Mouse (Mus musculus) intestine, postnatal 0 days (tissue): ENCODE measurements around the gene Ccdc107. TPM values are rescaled to one million over a fixed set of nuclear protein-coding genes. Genes with fewer than 3 reads are reported as not detected.

Source experiments
- ATAC-seq: fragments of 200-750 bp; cut with Nextera tagmentation; 2 replicates; pipeline ENCODE4 v1.8.0; 2017; ENCODE audit warnings: mild to moderate bottlenecking, moderate TSS enrichment, moderate library complexity
- H3K27ac ChIP-seq: fragments of 300-500 bp; sonication (generic); 2 replicates; pipeline ENCODE4 v1.5.1; 2014; ENCODE audit warnings: mild to moderate bottlenecking, low read depth, low read length, moderate library complexity
- H3K27me3 ChIP-seq: fragments of 300-500 bp; sonication (generic); replicated peaks from 2 replicates; pipeline ENCODE4 v1.6.1; 2014; ENCODE audit warnings: low read length, mixed read lengths; ENCODE audit not compliant: control insufficient read depth, insufficient read depth
- H3K36me3 ChIP-seq: fragments of 300-500 bp; sonication (generic); 2 replicates; pipeline ENCODE4 v1.6.1; 2014; ENCODE audit warnings: mild to moderate bottlenecking, moderate library complexity; ENCODE audit not compliant: control insufficient read depth, insufficient read depth
- H3K4me1 ChIP-seq: fragments of 300-500 bp; sonication (generic); replicated peaks from 2 replicates; pipeline ENCODE4 v1.6.1; 2014; ENCODE audit warnings: antibody characterized with exemption, low read length, mixed read lengths; ENCODE audit not compliant: control insufficient read depth, insufficient read depth
- H3K4me2 ChIP-seq: fragments of 300-500 bp; sonication (generic); replicated peaks from 2 replicates; pipeline ENCODE4 v1.6.1; 2014; ENCODE audit warnings: low read depth, mild to moderate bottlenecking, moderate library complexity
- H3K4me3 ChIP-seq: fragments of 300-500 bp; sonication (generic); 2 replicates; pipeline ENCODE4 v1.5.1; 2014; ENCODE audit warnings: low read depth, low read length
- H3K9ac ChIP-seq: fragments of 300-500 bp; sonication (generic); 2 replicates; pipeline ENCODE4 v1.6.1; 2014; ENCODE audit warnings: mild to moderate bottlenecking, low read depth, low read length
- H3K9me3 ChIP-seq: fragments of 300-500 bp; sonication (generic); 2 replicates; pipeline ENCODE4 v1.6.1; 2016; ENCODE audit warnings: mixed run types; ENCODE audit not compliant: control insufficient read depth
- CTCF ChIP-seq: sonication (generic); IDR thresholded peaks from 2 replicates; pipeline ENCODE4 v1.5.1; 2016; ENCODE audit warnings: low read depth, mild to moderate bottlenecking, control low read depth, antibody characterized with exemption, moderate library complexity
- whole genome bisulfite sequencing: fragments of 180-500 bp; shearing (Covaris S2); extraction: QIAGEN DNeasy Blood & Tissue Kit; methylation state at CpG from one replicate; pipeline ENCODE4 v1.1.7; 2014; 5-methylcytosine and 5-hydroxymethylcytosine counted together
- polyA plus RNA-seq: library from polyadenylated mRNA; unstranded; fragments of >200 nt; fragmentation: Nextera tagmentation; extraction: Ambion mirVana; gene quantifications from 2 replicates; pipeline ENCODE4 v1.2.1, GENCODE M21; 2015

Gene Ccdc107
- polyA plus RNA-seq, 1 experiment from 2014 or later: 79.8 TPM

GRCm38 (mm10) chr4:43470301-43470700, 22.4 kb upstream of the Ccdc107 start:
- Histone ChIP-seq H3K4me1 (no peaks in the 10 kb centered on the region), H3K36me3 (no peaks in the 10 kb centered on the region), H3K4me2 (no peak overlapping the region), H3K9ac (no peak overlapping the region), H3K4me3 (no peak overlapping the region), H3K27ac (no peak overlapping the region), H3K9me3 (no peaks in the 10 kb centered on the region), H3K27me3 (no peaks in the 10 kb centered on the region)
- WGBS: 91% methylated on average over 10 of the region's 10 CpGs
- TF ChIP-seq CTCF: no peak
- ATAC-seq: no peak

- Histone ChIP-seq H3K36me3 (no peaks in the 10 kb centered on the region), H3K27ac (no peak overlapping the region), H3K4me1 (peaks cover 3% of the 10 kb centered on the region; the same call in 1 of the 2 replicates), H3K4me2 (no peak overlapping the region), H3K9ac (no peak overlapping the region), H3K27me3 (no peaks in the 10 kb centered on the region), H3K4me3 (no peak overlapping the region), H3K9me3 (no peaks in the 10 kb centered on the region)
- no peak for ATAC-seq
- 74% methylated on average over 1 of the region's 1 CpGs for WGBS
- no peak for TF ChIP-seq CTCF
Observed at GRCm38 (mm10) chr4:43473636-43474035, 19.1 kb upstream of the Ccdc107 start.

GRCm38 (mm10) chr4:43476604-43477003, 16.1 kb upstream of the Ccdc107 start:
- 85% methylated on average over 6 of the region's 6 CpGs for WGBS
- Histone ChIP-seq H3K4me2 (no peak overlapping the region), H3K27ac (no peak overlapping the region), H3K4me1 (peaks cover 3% of the 10 kb centered on the region; the same call in 1 of the 2 replicates), H3K36me3 (no peaks in the 10 kb centered on the region), H3K9ac (no peak overlapping the region), H3K9me3 (no peaks in the 10 kb centered on the region), H3K4me3 (no peak overlapping the region), H3K27me3 (no peaks in the 10 kb centered on the region)
- ATAC-seq: no peak
- TF ChIP-seq CTCF: peak; percentile 59

- Histone ChIP-seq H3K4me2 (peak overlapping the region; percentile 64), H3K4me3 (peak overlapping the region; percentile 24), H3K9ac (no peak overlapping the region; the same call in 1 of the 2 replicates), H3K36me3 (no peaks in the 10 kb centered on the region), H3K27ac (no peak overlapping the region; the same call in 1 of the 2 replicates), H3K4me1 (peaks cover 3% of the 10 kb centered on the region; the same call in 1 of the 2 replicates), H3K9me3 (no peaks in the 10 kb centered on the region), H3K27me3 (no peaks in the 10 kb centered on the region)
- 19% methylated on average over 11 of the region's 11 CpGs for WGBS
- peak; percentile 71 for ATAC-seq
- peak; percentile 77 for TF ChIP-seq CTCF
Observed at GRCm38 (mm10) chr4:43477857-43478533, 14.7 kb upstream of the Ccdc107 start.

- no peak overlapping the region; the same call in 1 of the 2 replicates for H3K9ac ChIP-seq
- no peaks in the 10 kb centered on the region for H3K36me3 ChIP-seq
- H3K4me3 ChIP-seq: peak overlapping the region; percentile 24
- peaks cover 3% of the 10 kb centered on the region; the same call in 1 of the 2 replicates for H3K4me1 ChIP-seq
- WGBS: 46% methylated on average over 8 of the region's 8 CpGs
- no peak for TF ChIP-seq CTCF
- ATAC-seq: no peak
- H3K4me2 ChIP-seq: peak overlapping the region; percentile 64
- H3K27ac ChIP-seq: no peak overlapping the region; the same call in 1 of the 2 replicates
- H3K27me3 ChIP-seq: no peaks in the 10 kb centered on the region
- no peaks in the 10 kb centered on the region for H3K9me3 ChIP-seq
Observed at GRCm38 (mm10) chr4:43478534-43478858, 14.2 kb upstream of the Ccdc107 start.

- Histone ChIP-seq H3K36me3 (no peaks in the 10 kb centered on the region), H3K9me3 (no peaks in the 10 kb centered on the region), H3K4me1 (peaks cover 3% of the 10 kb centered on the region; the same call in 1 of the 2 replicates), H3K4me3 (no peak overlapping the region), H3K9ac (no peak overlapping the region), H3K27ac (no peak overlapping the region), H3K4me2 (no peak overlapping the region), H3K27me3 (no peaks in the 10 kb centered on the region)
- ATAC-seq: no peak
- peak; percentile 75 for TF ChIP-seq CTCF
- 56% methylated on average over 24 of the region's 24 CpGs for WGBS
Observed at GRCm38 (mm10) chr4:43478906-43479832, 13.5 kb upstream of the Ccdc107 start.
